Mouse (Mus musculus): ENCODE results near the gene Cmtm8. TPM values are rescaled to one million over a fixed set of nuclear protein-coding genes. Genes with fewer than 3 reads are reported as not detected.

Gene Cmtm8
- 57.6 and 62.3 TPM in 2 replicates for polyA plus RNA-seq (2015; fragmentation: Nextera tagmentation; extraction: Ambion mirVana)

GRCm38 (mm10) chr9:114844017-114844662 is at the start of gene Cmtm8:
Gene Cmtm8 (minus strand): TSS chr9:114844156.
- Histone ChIP-seq H3K27ac (ENCODE audit: low read length) (peak within 1 kb of the TSS; percentile 57), H3K9me3 (replicated peaks; ENCODE audit: control insufficient read depth, low read length) (no peaks in the 10 kb centered on the region), H3K4me3 (ENCODE audit: low read depth, low read length) (peak within 1 kb of the TSS; percentile 59), H3K36me3 (ENCODE audit: control insufficient read depth, insufficient read depth) (no peaks in the 10 kb centered on the region), H3K9ac (ENCODE audit: low read depth, low read length) (peak within 1 kb of the TSS; percentile 54), H3K4me2 (ENCODE audit: low read depth, low read length) (peak within 1 kb of the TSS; percentile 54), H3K27me3 (ENCODE audit: control insufficient read depth, insufficient read depth, low read depth, low read length) (peaks cover 14% of the 10 kb centered on the region; the same call in 1 of the 2 replicates), H3K4me1 (ENCODE audit: control insufficient read depth, low read depth, low read length) (no peaks in the 10 kb centered on the region)
- WGBS (ENCODE audit: insufficient replicate concordance) = under 1% methylated on average over 34 of the region's 43 CpGs
- peak; percentile 85 for ATAC-seq (ENCODE audit: low read depth)

GRCm38 (mm10) chr9:114892974-114893373 is 49.0 kb upstream of the Cmtm8 start:
- Histone ChIP-seq H3K27me3 (ENCODE audit: control insufficient read depth, insufficient read depth, low read depth, low read length) (no peaks in the 10 kb centered on the region), H3K4me1 (ENCODE audit: control insufficient read depth, low read depth, low read length) (no peaks in the 10 kb centered on the region), H3K9me3 (replicated peaks; ENCODE audit: control insufficient read depth, low read length) (no peaks in the 10 kb centered on the region), H3K4me2 (ENCODE audit: low read depth, low read length) (no peak overlapping the region), H3K36me3 (ENCODE audit: control insufficient read depth, insufficient read depth) (no peaks in the 10 kb centered on the region), H3K9ac (ENCODE audit: low read depth, low read length) (no peak overlapping the region), H3K27ac (ENCODE audit: low read length) (no peak overlapping the region), H3K4me3 (ENCODE audit: low read depth, low read length) (no peak overlapping the region)
- no peak for ATAC-seq (ENCODE audit: low read depth)
- 70% methylated on average over 11 of the region's 11 CpGs for WGBS (ENCODE audit: insufficient replicate concordance)

DNA sequence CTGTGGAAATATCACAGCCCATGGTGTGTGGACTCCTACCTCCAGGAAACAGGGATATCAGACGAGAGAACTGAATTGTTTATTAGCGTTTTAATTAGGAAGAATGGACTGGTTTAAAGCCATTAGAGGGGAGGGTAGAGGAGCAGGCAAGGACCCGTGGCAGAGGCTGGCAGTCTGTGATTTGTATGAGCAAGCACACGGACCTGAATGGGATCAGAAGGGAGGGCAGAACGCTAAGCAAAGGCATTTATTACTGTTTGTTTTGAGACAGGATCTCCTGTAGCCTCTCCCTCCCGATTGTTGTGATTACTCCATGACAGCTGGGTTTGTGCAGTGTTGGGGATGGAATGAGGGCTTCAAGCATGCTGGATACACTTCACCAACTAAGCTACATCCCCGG is 46.4 kb upstream of the Cmtm8 start:
- 41% methylated on average over 7 of the region's 7 CpGs for WGBS (ENCODE audit: insufficient replicate concordance)
- Histone ChIP-seq H3K27me3 (ENCODE audit: control insufficient read depth, insufficient read depth, low read depth, low read length) (no peaks in the 10 kb centered on the region), H3K9me3 (replicated peaks; ENCODE audit: control insufficient read depth, low read length) (no peaks in the 10 kb centered on the region), H3K27ac (ENCODE audit: low read length) (no peak overlapping the region), H3K4me2 (ENCODE audit: low read depth, low read length) (no peak overlapping the region), H3K9ac (ENCODE audit: low read depth, low read length) (no peak overlapping the region), H3K4me3 (ENCODE audit: low read depth, low read length) (no peak overlapping the region), H3K36me3 (ENCODE audit: control insufficient read depth, insufficient read depth) (no peaks in the 10 kb centered on the region), H3K4me1 (ENCODE audit: control insufficient read depth, low read depth, low read length) (no peaks in the 10 kb centered on the region)
- ATAC-seq (ENCODE audit: low read depth) = no peak

DNA sequence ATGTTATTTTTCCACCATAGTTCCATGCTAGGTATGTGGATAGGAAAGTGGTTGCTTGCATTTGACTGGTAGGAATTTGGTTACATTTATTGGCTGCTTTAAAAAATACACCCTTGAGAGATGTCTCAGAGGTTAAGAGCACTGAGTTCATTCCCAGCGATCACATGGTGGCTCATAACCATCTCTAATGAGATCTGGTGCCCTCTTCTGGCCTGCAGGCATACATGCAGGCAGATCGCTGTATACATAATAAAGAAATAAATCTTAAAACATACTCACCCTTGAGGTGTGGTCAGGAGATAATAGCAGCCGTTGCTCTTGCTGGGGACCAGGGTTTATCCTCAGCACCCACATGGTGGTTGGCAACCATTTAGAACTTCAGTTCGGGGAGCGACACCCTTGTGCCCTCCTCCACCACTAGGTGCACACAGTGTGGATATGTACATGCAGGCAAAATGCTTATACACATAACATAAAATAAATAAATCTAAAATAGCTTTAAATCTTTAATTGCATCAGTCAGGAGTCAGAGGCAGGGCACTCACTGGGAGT is 45.0 kb upstream of the Cmtm8 start:
- no peaks in the 10 kb centered on the region for H3K27me3 ChIP-seq (ENCODE audit: control insufficient read depth, insufficient read depth, low read depth, low read length)
- no peaks in the 10 kb centered on the region for H3K36me3 ChIP-seq (ENCODE audit: control insufficient read depth, insufficient read depth)
- H3K4me1 ChIP-seq (ENCODE audit: control insufficient read depth, low read depth, low read length) = no peaks in the 10 kb centered on the region
- 63% methylated on average over 5 of the region's 5 CpGs for WGBS (ENCODE audit: insufficient replicate concordance)
- H3K9ac ChIP-seq (ENCODE audit: low read depth, low read length) = no peak overlapping the region
- H3K9me3 ChIP-seq (replicated peaks; ENCODE audit: control insufficient read depth, low read length) = no peaks in the 10 kb centered on the region
- H3K27ac ChIP-seq (ENCODE audit: low read length) = no peak overlapping the region
- ATAC-seq (ENCODE audit: low read depth) = no peak
- H3K4me3 ChIP-seq (ENCODE audit: low read depth, low read length) = no peak overlapping the region
- H3K4me2 ChIP-seq (ENCODE audit: low read depth, low read length) = no peak overlapping the region

- no peak overlapping the region for H3K4me2 ChIP-seq (ENCODE audit: low read depth, low read length)
- H3K36me3 ChIP-seq (ENCODE audit: control insufficient read depth, insufficient read depth) = no peaks in the 10 kb centered on the region
- no peak overlapping the region for H3K9ac ChIP-seq (ENCODE audit: low read depth, low read length)
- WGBS (ENCODE audit: insufficient replicate concordance) = 66% methylated on average over 3 of the region's 3 CpGs
- no peaks in the 10 kb centered on the region for H3K27me3 ChIP-seq (ENCODE audit: control insufficient read depth, insufficient read depth, low read depth, low read length)
- H3K9me3 ChIP-seq (replicated peaks; ENCODE audit: control insufficient read depth, low read length) = no peaks in the 10 kb centered on the region
- no peak overlapping the region for H3K4me3 ChIP-seq (ENCODE audit: low read depth, low read length)
- H3K4me1 ChIP-seq (ENCODE audit: control insufficient read depth, low read depth, low read length) = no peaks in the 10 kb centered on the region
- H3K27ac ChIP-seq (ENCODE audit: low read length) = no peak overlapping the region
- no peak for ATAC-seq (ENCODE audit: low read depth)
Measured at GRCm38 (mm10) chr9:114887699-114888098, 43.7 kb upstream of the Cmtm8 start.

GRCm38 (mm10) chr9:114885991-114886662 is 42.2 kb upstream of the Cmtm8 start:
- WGBS (ENCODE audit: insufficient replicate concordance) = 44% methylated on average over 8 of the region's 8 CpGs
- Histone ChIP-seq H3K27me3 (ENCODE audit: control insufficient read depth, insufficient read depth, low read depth, low read length) (no peaks in the 10 kb centered on the region), H3K4me1 (ENCODE audit: control insufficient read depth, low read depth, low read length) (no peaks in the 10 kb centered on the region), H3K4me3 (ENCODE audit: low read depth, low read length) (no peak overlapping the region), H3K4me2 (ENCODE audit: low read depth, low read length) (no peak overlapping the region), H3K36me3 (ENCODE audit: control insufficient read depth, insufficient read depth) (no peaks in the 10 kb centered on the region), H3K9me3 (replicated peaks; ENCODE audit: control insufficient read depth, low read length) (no peaks in the 10 kb centered on the region), H3K9ac (ENCODE audit: low read depth, low read length) (no peak overlapping the region), H3K27ac (ENCODE audit: low read length) (no peak overlapping the region)
- no peak for ATAC-seq (ENCODE audit: low read depth)

GRCm38 (mm10) chr9:114885564-114885963 is 41.6 kb upstream of the Cmtm8 start:
- Histone ChIP-seq H3K9me3 (replicated peaks; ENCODE audit: control insufficient read depth, low read length) (no peaks in the 10 kb centered on the region), H3K4me1 (ENCODE audit: control insufficient read depth, low read depth, low read length) (no peaks in the 10 kb centered on the region), H3K4me3 (ENCODE audit: low read depth, low read length) (no peak overlapping the region), H3K9ac (ENCODE audit: low read depth, low read length) (no peak overlapping the region), H3K36me3 (ENCODE audit: control insufficient read depth, insufficient read depth) (no peaks in the 10 kb centered on the region), H3K27me3 (ENCODE audit: control insufficient read depth, insufficient read depth, low read depth, low read length) (no peaks in the 10 kb centered on the region), H3K27ac (ENCODE audit: low read length) (no peak overlapping the region), H3K4me2 (ENCODE audit: low read depth, low read length) (no peak overlapping the region)
- no peak for ATAC-seq (ENCODE audit: low read depth)
- 72% methylated on average over 4 of the region's 4 CpGs for WGBS (ENCODE audit: insufficient replicate concordance)

DNA sequence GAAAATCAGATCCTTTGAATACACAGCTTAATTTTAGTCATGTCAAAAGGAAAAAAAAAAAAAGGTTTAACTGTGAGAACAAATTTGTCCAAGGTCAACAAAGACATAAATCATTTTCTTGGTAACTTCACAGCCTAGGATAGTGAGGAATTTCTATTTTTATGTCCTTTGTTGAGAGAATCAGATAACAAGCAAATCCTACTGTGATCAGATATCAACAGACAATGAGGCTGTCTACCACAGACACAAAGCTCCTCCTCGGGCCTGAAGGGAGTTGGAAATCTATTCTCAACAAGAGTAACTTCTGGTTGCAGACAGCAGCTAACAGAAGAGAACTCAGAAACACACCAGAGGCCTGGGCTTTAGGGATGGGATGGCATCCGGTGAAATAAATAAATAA is 38.0 kb upstream of the Cmtm8 start:
- no peak overlapping the region for H3K9ac ChIP-seq (ENCODE audit: low read depth, low read length)
- WGBS (ENCODE audit: insufficient replicate concordance) = 48% methylated on average over 2 of the region's 2 CpGs
- no peak overlapping the region for H3K4me2 ChIP-seq (ENCODE audit: low read depth, low read length)

GRCm38 (mm10) chr9:114855327-114855726 is 11.4 kb upstream of the Cmtm8 start:
- no peaks in the 10 kb centered on the region for H3K27me3 ChIP-seq (ENCODE audit: control insufficient read depth, insufficient read depth, low read depth, low read length)
- ATAC-seq (ENCODE audit: low read depth) = no peak
- WGBS (ENCODE audit: insufficient replicate concordance) = 42% methylated on average over 11 of the region's 11 CpGs
- H3K4me3 ChIP-seq (ENCODE audit: low read depth, low read length) = no peak overlapping the region
- H3K27ac ChIP-seq (ENCODE audit: low read length) = no peak overlapping the region
- no peaks in the 10 kb centered on the region for H3K4me1 ChIP-seq (ENCODE audit: control insufficient read depth, low read depth, low read length)
- no peak overlapping the region for H3K4me2 ChIP-seq (ENCODE audit: low read depth, low read length)
- H3K9me3 ChIP-seq (replicated peaks; ENCODE audit: control insufficient read depth, low read length) = no peaks in the 10 kb centered on the region
- no peak overlapping the region for H3K9ac ChIP-seq (ENCODE audit: low read depth, low read length)
- no peaks in the 10 kb centered on the region for H3K36me3 ChIP-seq (ENCODE audit: control insufficient read depth, insufficient read depth)

More for the DNA sequence above, 38.0 kb upstream of the Cmtm8 start:
- no peaks in the 10 kb centered on the region for H3K36me3 ChIP-seq (ENCODE audit: control insufficient read depth, insufficient read depth)
- H3K4me1 ChIP-seq (ENCODE audit: control insufficient read depth, low read depth, low read length) = no peaks in the 10 kb centered on the region
- no peaks in the 10 kb centered on the region for H3K27me3 ChIP-seq (ENCODE audit: control insufficient read depth, insufficient read depth, low read depth, low read length)
- ATAC-seq (ENCODE audit: low read depth) = no peak
- no peak overlapping the region for H3K27ac ChIP-seq (ENCODE audit: low read length)
- H3K4me3 ChIP-seq (ENCODE audit: low read depth, low read length) = no peak overlapping the region
- no peaks in the 10 kb centered on the region for H3K9me3 ChIP-seq (replicated peaks; ENCODE audit: control insufficient read depth, low read length)
